Mouse (Mus musculus) embryonic facial prominence, embryonic 10.5 days (tissue): ENCODE measurements around the gene Fat1. TPM values are rescaled to one million over a fixed set of nuclear protein-coding genes. Genes with fewer than 3 reads are reported as not detected.
A peak's percentile ranks its signal among the peaks of the same experiment; 100 is the strongest.

Experiments used
- DNase-seq: peaks from one replicate; pipeline ENCODE4 v3.0.0-alpha.2; 2017; ENCODE audit warnings: low spot score
- H3K27ac ChIP-seq: fragments of 300-500 bp; sonication (generic); replicated peaks from 2 replicates; pipeline ENCODE4 v1.5.1; 2016; ENCODE audit warnings: mild to moderate bottlenecking
- H3K27me3 ChIP-seq: fragments of 300-500 bp; sonication (generic); replicated peaks from 2 replicates; pipeline ENCODE4 v1.6.1; 2016; ENCODE audit warnings: low read depth, mild to moderate bottlenecking; ENCODE audit not compliant: poor library complexity, severe bottlenecking
- H3K36me3 ChIP-seq: fragments of 300-500 bp; sonication (generic); replicated peaks from 2 replicates; pipeline ENCODE4 v1.6.1; 2016; ENCODE audit warnings: mild to moderate bottlenecking, moderate library complexity
- H3K4me1 ChIP-seq: fragments of 300-500 bp; sonication (generic); 2 replicates; pipeline ENCODE4 v1.6.1; 2016
- H3K4me3 ChIP-seq: fragments of 300-500 bp; sonication (generic); 2 replicates; pipeline ENCODE4 v1.5.1; 2016; ENCODE audit warnings: mild to moderate bottlenecking, moderate library complexity
- H3K9me3 ChIP-seq: fragments of 300-500 bp; sonication (generic); 2 replicates; pipeline ENCODE4 v1.6.1; 2016; ENCODE audit warnings: mild to moderate bottlenecking
- WGBS: fragments of 180-500 bp; shearing (Covaris S2); methylation state at CpG from one replicate; pipeline ENCODE4 v1.1.7; 2016; 5-methylcytosine and 5-hydroxymethylcytosine counted together
- polyA plus RNA-seq: library from polyadenylated mRNA; unstranded; fragments of >200 nt; fragmentation: Nextera tagmentation; extraction: Ambion mirVana; gene quantifications from 2 replicates; pipeline ENCODE4 v1.2.1, GENCODE M21; 2016

Gene Fat1
- polyA plus RNA-seq, 1 experiment from 2014 or later, result 17.2 TPM

- Histone ChIP-seq H3K27me3 (no peaks in the 10 kb centered on the region), H3K4me1 (peaks cover 50% of the 10 kb centered on the region), H3K4me3 (no peak overlapping the region), H3K27ac (no peak overlapping the region), H3K9me3 (no peaks in the 10 kb centered on the region), H3K36me3 (peaks cover 27% of the 10 kb centered on the region)
- no peak for DNase-seq
- 38% methylated on average over 12 of the region's 12 CpGs for WGBS
Observed at GRCm38 (mm10) chr8:44970093-44970492, 34.8 kb downstream of the Fat1 start.

DNA sequence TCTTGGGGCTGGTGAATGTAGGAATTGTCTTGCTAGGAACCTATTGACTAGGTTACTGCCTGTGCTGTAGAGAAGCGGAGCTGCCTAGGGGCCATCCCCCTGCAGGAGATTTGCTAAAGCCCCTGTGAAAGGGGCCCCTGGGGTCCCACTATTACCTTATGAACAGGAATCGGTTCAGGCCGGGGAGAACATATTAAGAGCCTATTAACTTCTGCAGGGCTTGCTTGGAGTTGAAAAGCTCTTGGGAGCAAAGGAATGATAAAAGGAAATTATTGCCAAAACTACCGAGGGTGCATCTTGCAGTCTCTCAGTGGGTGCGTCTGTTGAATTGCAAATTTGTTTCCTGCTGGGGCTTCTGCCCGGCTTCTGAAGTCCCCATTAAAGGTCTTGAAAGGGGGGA, 36.1 kb downstream of the Fat1 start:
- H3K4me1 ChIP-seq, result peaks cover 54% of the 10 kb centered on the region
- DNase-seq, result no peak
- WGBS, result 14% methylated on average over 6 of the region's 6 CpGs
- no peaks in the 10 kb centered on the region for H3K27me3 ChIP-seq
- H3K9me3 ChIP-seq, result no peaks in the 10 kb centered on the region
- no peak overlapping the region for H3K27ac ChIP-seq
- no peak overlapping the region for H3K4me3 ChIP-seq
- H3K36me3 ChIP-seq, result peaks cover 20% of the 10 kb centered on the region

DNA sequence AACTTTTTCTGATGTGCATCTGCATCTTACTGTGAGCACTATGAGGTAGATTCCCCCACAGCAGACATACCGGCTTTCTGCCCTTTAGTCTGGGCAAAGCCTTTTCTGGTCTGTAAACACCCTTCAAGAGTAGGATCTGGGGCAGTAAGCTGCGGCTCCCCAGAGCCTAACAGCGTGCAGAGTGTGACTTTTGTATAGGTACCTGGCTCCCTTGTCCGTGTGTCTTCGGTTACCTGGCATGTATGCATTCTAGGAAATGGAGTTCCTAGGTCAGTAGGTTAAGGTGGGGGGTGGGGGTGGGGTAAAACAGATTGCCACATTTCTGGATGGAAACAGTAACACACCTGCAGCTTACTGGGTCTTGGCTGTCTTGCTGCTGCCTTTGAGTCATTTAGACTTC, 36.7 kb downstream of the Fat1 start:
- Histone ChIP-seq H3K27me3 (no peaks in the 10 kb centered on the region), H3K9me3 (no peaks in the 10 kb centered on the region), H3K4me3 (no peak overlapping the region), H3K4me1 (peaks cover 54% of the 10 kb centered on the region), H3K27ac (no peak overlapping the region), H3K36me3 (peaks cover 17% of the 10 kb centered on the region)
- no peak for DNase-seq
- 16% methylated on average over 5 of the region's 5 CpGs for WGBS

DNA sequence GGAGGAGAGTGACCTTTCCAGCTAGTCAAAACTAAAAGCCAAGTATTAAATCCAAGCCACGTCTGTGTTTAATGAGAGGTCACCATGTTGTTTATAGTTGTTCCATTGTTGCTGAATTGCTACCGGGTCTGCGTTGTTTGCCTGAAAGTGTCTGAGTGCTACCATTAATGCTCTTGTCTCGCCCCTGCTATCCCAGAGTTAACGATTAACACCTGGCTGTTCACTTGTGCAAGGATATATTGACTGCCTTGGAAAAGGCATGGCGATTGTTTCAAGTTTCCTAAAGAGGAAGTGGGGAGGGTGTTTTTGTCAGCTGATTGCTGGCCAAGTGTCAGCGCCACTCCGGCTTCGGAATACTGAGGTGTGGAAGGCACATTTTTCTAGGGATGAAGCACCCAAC, 39.9 kb downstream of the Fat1 start:
- no peak overlapping the region for H3K27ac ChIP-seq
- H3K36me3 ChIP-seq, result peaks cover 7% of the 10 kb centered on the region; the same call in 1 of the 2 replicates
- H3K4me1 ChIP-seq, result peaks cover 66% of the 10 kb centered on the region
- 35% methylated on average over 9 of the region's 9 CpGs for WGBS
- H3K9me3 ChIP-seq, result no peaks in the 10 kb centered on the region
- H3K4me3 ChIP-seq, result no peak overlapping the region
- no peaks in the 10 kb centered on the region for H3K27me3 ChIP-seq
- no peak for DNase-seq

- no peak overlapping the region for H3K4me3 ChIP-seq
- H3K36me3 ChIP-seq, result peaks cover 7% of the 10 kb centered on the region; the same call in 1 of the 2 replicates
- peaks cover 66% of the 10 kb centered on the region for H3K4me1 ChIP-seq
- WGBS, result 93% methylated on average over 4 of the region's 4 CpGs
- DNase-seq, result no peak
- no peak overlapping the region for H3K27ac ChIP-seq
- H3K27me3 ChIP-seq, result no peaks in the 10 kb centered on the region
- no peaks in the 10 kb centered on the region for H3K9me3 ChIP-seq
Observed at GRCm38 (mm10) chr8:44975654-44976053, 40.4 kb downstream of the Fat1 start.

- Histone ChIP-seq H3K27ac (no peak overlapping the region), H3K27me3 (no peaks in the 10 kb centered on the region), H3K36me3 (peaks cover 16% of the 10 kb centered on the region), H3K4me3 (no peak overlapping the region), H3K9me3 (no peaks in the 10 kb centered on the region), H3K4me1 (peaks cover 49% of the 10 kb centered on the region)
- no peak for DNase-seq
- 86% methylated on average over 9 of the region's 9 CpGs for WGBS
Observed at GRCm38 (mm10) chr8:44978622-44979021, 43.4 kb downstream of the Fat1 start.

DNA sequence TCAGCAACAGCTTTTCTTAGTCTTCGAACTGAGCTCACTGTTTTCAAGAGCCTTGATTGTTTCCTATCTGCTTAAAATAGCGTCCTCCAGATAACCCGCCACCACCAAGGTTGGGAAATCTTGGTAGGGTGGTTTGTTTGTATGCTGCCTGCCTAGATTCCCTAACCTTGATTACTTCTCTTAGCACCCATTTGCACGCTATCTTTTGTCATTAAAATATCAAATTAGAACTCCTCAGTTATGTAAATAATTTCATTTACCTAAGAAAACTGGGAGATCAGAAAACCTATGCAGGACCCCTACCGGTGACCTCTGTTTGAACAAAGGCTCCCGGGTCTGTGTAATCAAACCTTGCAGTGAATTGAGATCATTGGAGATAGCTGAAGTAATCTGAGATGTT, 44.0 kb downstream of the Fat1 start:
- DNase-seq, result no peak
- Histone ChIP-seq H3K4me1 (peaks cover 48% of the 10 kb centered on the region), H3K4me3 (no peak overlapping the region), H3K27me3 (no peaks in the 10 kb centered on the region), H3K36me3 (peaks cover 16% of the 10 kb centered on the region), H3K27ac (no peak overlapping the region), H3K9me3 (no peaks in the 10 kb centered on the region)
- WGBS, result 23% methylated on average over 6 of the region's 6 CpGs

GRCm38 (mm10) chr8:44980030-44980429, 44.8 kb downstream of the Fat1 start:
- H3K4me1 ChIP-seq, result peaks cover 40% of the 10 kb centered on the region
- peak; percentile 47 for DNase-seq
- H3K9me3 ChIP-seq, result no peaks in the 10 kb centered on the region
- no peak overlapping the region for H3K4me3 ChIP-seq
- peak overlapping the region; percentile 66 for H3K27ac ChIP-seq
- 39% methylated on average over 12 of the region's 12 CpGs for WGBS
- peaks cover 16% of the 10 kb centered on the region for H3K36me3 ChIP-seq
- no peaks in the 10 kb centered on the region for H3K27me3 ChIP-seq

GRCm38 (mm10) chr8:44985326-44986288, 50.4 kb downstream of the Fat1 start:
- Histone ChIP-seq H3K36me3 (peaks cover 31% of the 10 kb centered on the region), H3K4me1 (peaks cover 20% of the 10 kb centered on the region), H3K27me3 (no peaks in the 10 kb centered on the region), H3K27ac (no peak overlapping the region; the same call in 1 of the 2 replicates), H3K9me3 (no peaks in the 10 kb centered on the region), H3K4me3 (no peak overlapping the region)
- DNase-seq, result no peak
- 42% methylated on average over 10 of the region's 10 CpGs for whole genome bisulfite sequencing

GRCm38 (mm10) chr8:44991700-44992487, 56.6 kb downstream of the Fat1 start:
- Histone ChIP-seq H3K9me3 (no peaks in the 10 kb centered on the region), H3K4me3 (no peak overlapping the region), H3K27ac (peak overlapping the region; percentile 40; the same call in 1 of the 2 replicates), H3K36me3 (peaks cover 26% of the 10 kb centered on the region), H3K4me1 (peaks cover 59% of the 10 kb centered on the region), H3K27me3 (no peaks in the 10 kb centered on the region)
- WGBS, result 25% methylated on average over 21 of the region's 21 CpGs
- DNase-seq, result peak; percentile 44

DNA sequence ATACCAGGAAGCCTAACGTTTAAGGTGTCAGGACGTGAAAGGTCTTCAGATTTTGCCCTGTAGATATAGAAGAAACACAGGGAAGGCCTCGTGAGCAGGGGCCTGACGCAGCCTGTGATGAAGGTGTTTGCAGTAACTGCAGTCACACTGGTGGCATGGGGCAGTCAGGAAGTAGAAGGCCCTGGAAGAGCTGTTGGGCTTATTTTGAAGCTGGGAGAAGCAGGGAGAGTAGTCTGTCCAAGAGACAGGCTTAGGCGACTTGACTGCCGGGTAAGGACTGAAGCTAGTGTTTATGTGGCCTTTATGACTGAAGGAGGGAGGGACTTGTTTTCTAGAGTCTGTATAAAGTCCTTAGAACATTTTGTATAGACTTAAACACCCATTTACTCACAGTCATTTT, 57.4 kb downstream of the Fat1 start:
- 40% methylated on average over 6 of the region's 6 CpGs for WGBS
- DNase-seq, result no peak
- no peak overlapping the region; the same call in 1 of the 2 replicates for H3K27ac ChIP-seq
- no peaks in the 10 kb centered on the region for H3K27me3 ChIP-seq
- H3K9me3 ChIP-seq, result no peaks in the 10 kb centered on the region
- no peak overlapping the region for H3K4me3 ChIP-seq
- peaks cover 26% of the 10 kb centered on the region for H3K36me3 ChIP-seq
- H3K4me1 ChIP-seq, result peaks cover 67% of the 10 kb centered on the region

DNA sequence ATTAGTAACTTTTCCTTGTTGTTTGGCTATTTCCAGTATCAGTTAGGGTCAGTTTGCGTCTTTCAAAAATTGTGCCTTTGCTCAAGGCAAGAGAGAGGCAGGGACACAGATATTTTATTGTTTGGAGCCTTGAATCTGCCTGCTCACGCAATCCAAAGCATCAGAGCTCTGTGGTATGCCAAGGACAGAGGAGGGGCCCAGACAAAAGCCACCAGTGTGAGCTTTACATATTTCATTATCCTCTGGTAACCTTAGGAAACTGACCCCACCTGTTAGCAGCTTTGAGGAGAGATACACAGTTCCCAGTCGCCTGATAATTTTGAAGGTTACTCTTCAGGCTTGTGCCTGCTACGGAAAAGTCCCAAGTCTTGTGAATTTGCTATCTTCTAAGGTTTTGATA, 58.1 kb downstream of the Fat1 start:
- no peak for DNase-seq
- H3K4me1 ChIP-seq, result peaks cover 74% of the 10 kb centered on the region
- no peaks in the 10 kb centered on the region for H3K27me3 ChIP-seq
- WGBS, result 32% methylated on average over 4 of the region's 4 CpGs
- H3K9me3 ChIP-seq, result no peaks in the 10 kb centered on the region
- no peak overlapping the region for H3K4me3 ChIP-seq
- H3K36me3 ChIP-seq, result peaks cover 26% of the 10 kb centered on the region
- no peak overlapping the region; the same call in 1 of the 2 replicates for H3K27ac ChIP-seq
